Mouse (Mus musculus) neural tube, embryonic 13.5 days (tissue): ENCODE data around the gene Olfr111. TPM values are rescaled to one million over a fixed set of nuclear protein-coding genes. Genes with fewer than 3 reads are reported as not detected.
"Not testable (repeated sequence)": the region's sequence is repeated elsewhere in the genome, so short reads cannot be mapped to it uniquely, and the experiment has no call there.

Experiments
- ATAC-seq: fragments of 200-750 bp; cut with Nextera tagmentation; 2 replicates; pipeline ENCODE4 v1.8.0; 2017; ENCODE audit warnings: low read depth, mild to moderate bottlenecking, moderate TSS enrichment, moderate library complexity
- H3K27ac ChIP-seq: fragments of 300-500 bp; sonication (generic); replicated peaks from 2 replicates; pipeline ENCODE4 v1.5.1; 2015; ENCODE audit warnings: moderate library complexity, mild to moderate bottlenecking, inconsistent platforms
- H3K27me3 ChIP-seq: fragments of 300-500 bp; sonication (generic); 2 replicates; pipeline ENCODE4 v1.6.1; 2015; ENCODE audit warnings: mild to moderate bottlenecking, inconsistent platforms
- H3K36me3 ChIP-seq: fragments of 300-500 bp; sonication (generic); 2 replicates; pipeline ENCODE4 v1.6.1; 2015; ENCODE audit warnings: mild to moderate bottlenecking, inconsistent platforms
- H3K4me1 ChIP-seq: fragments of 300-500 bp; sonication (generic); replicated peaks from 2 replicates; pipeline ENCODE4 v1.6.1; 2015; ENCODE audit warnings: inconsistent platforms
- H3K4me2 ChIP-seq: fragments of 300-500 bp; sonication (generic); 2 replicates; pipeline ENCODE4 v1.6.1; 2015; ENCODE audit warnings: inconsistent platforms, mild to moderate bottlenecking, moderate library complexity
- H3K4me3 ChIP-seq: fragments of 300-500 bp; sonication (generic); 2 replicates; pipeline ENCODE4 v1.5.1; 2015; ENCODE audit warnings: mild to moderate bottlenecking, inconsistent platforms
- H3K9ac ChIP-seq: fragments of 300-500 bp; sonication (generic); 2 replicates; pipeline ENCODE4 v1.6.1; 2015; ENCODE audit warnings: moderate library complexity, mild to moderate bottlenecking, inconsistent platforms
- H3K9me3 ChIP-seq: fragments of 300-500 bp; sonication (generic); 2 replicates; pipeline ENCODE4 v1.6.1; 2016; ENCODE audit warnings: inconsistent platforms
- WGBS: fragments of 180-500 bp; shearing (Covaris S2); methylation state at CpG from one replicate; pipeline ENCODE4 v1.1.7; 2015; 5-methylcytosine and 5-hydroxymethylcytosine counted together
- polyA plus RNA-seq: library from polyadenylated mRNA; unstranded; fragments of >200 nt; fragmentation: Nextera tagmentation; extraction: Ambion mirVana; gene quantifications from 2 replicates; pipeline ENCODE4 v1.2.1, GENCODE M21; 2015

Olfr111 gene
- not detected in 2 replicates for polyA plus RNA-seq

DNA sequence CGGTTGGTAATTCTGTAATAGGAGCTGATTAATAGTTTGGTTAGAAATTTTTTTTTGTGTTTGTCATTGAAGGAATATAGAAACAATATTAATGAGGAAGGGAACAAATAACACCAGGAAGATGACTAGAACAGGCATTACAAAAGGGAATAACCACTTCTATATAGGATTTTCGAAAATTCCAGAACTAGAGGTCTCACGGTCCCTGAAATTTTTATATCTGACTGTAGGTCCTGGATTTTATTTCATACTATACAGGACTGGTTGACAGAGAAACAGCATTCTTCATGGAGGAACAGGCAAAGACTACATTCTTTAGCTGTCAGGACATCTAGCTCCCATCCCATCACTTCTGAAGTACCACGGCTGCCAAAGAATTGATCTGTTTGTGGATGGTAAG, at the start of gene Olfr111:
Gene Olfr111 (plus strand): TSS at position 301 of the 400 bp plus-strand sequence.
- ATAC-seq = no peak
- 88% methylated on average over 4 of the region's 4 CpGs for WGBS
- no peak within 1 kb of the TSS for H3K4me3 ChIP-seq

DNA sequence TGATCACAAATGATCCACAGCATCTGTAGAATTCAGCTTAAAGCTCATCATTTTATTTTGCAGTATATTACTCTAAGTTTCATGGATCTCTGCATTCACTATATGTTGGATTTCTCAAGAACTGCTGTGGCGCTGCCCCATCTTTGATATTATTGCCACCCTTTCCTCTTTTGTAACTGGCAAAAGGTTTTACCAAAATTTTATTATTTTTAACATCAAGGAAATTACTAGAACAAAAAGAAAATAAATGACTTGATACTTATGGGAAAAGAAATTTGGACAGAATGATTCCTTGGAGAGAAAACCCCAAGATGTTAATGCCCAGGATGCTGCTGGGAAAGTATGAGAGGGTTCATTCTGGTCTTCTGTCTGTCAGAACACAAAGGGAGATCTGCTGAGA, 49.2 kb upstream of the Olfr111 start, which contains the start of gene Olfr109:
Gene Olfr109 (plus strand): TSS at position 301 of the 400 bp plus-strand sequence.
- no peak within 1 kb of the TSS for H3K4me3 ChIP-seq
- no peak within 1 kb of the TSS for H3K4me2 ChIP-seq
- H3K27me3 ChIP-seq = no peaks in the 10 kb centered on the region
- H3K36me3 ChIP-seq = no peaks in the 10 kb centered on the region
- no peak within 1 kb of the TSS for H3K9ac ChIP-seq
- no peak for ATAC-seq
- no peaks in the 10 kb centered on the region for H3K4me1 ChIP-seq
- 94% methylated on average over 1 of the region's 1 CpGs for WGBS
- no peaks in the 10 kb centered on the region for H3K9me3 ChIP-seq
- H3K27ac ChIP-seq = no peak within 1 kb of the TSS

More for the DNA sequence above, at the start of gene Olfr111:
- H3K9ac ChIP-seq = no peak within 1 kb of the TSS
- H3K4me2 ChIP-seq = no peak within 1 kb of the TSS
- no peaks in the 10 kb centered on the region for H3K36me3 ChIP-seq
- no peaks in the 10 kb centered on the region for H3K4me1 ChIP-seq
- H3K9me3 ChIP-seq = no peaks in the 10 kb centered on the region
- H3K27ac ChIP-seq = no peak within 1 kb of the TSS
- no peaks in the 10 kb centered on the region for H3K27me3 ChIP-seq

DNA sequence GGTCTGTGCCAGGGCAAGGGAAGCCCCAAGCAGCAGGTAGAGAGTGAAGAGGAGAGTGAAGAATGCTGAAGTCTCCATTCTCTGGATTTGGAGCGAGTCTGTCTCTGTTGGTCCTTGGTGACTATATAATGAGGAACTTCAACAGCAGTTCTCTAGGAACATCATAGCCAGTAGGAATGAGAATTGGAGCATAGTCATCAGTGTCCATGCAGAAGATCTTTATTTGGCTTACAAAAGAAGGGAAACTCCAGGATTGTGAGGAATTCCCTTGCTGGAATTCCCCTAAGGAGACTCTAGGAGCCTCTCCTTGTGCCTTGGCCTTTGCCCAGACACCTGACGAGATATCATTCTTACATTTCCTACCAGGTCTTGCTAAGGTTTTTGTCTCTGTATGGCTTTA, 24.4 kb upstream of the Olfr111 start, which contains the start of gene H2-M2:
Gene H2-M2 (minus strand): TSS at position 101 of the 400 bp plus-strand sequence.
- H3K9ac ChIP-seq = no peak within 1 kb of the TSS
- ATAC-seq = no peak
- no peak within 1 kb of the TSS for H3K27ac ChIP-seq
- H3K36me3 ChIP-seq = no peaks in the 10 kb centered on the region
- H3K27me3 ChIP-seq = no peaks in the 10 kb centered on the region
- WGBS = 84% methylated on average over 2 of the region's 2 CpGs
- no peak within 1 kb of the TSS for H3K4me3 ChIP-seq
- no peaks in the 10 kb centered on the region for H3K9me3 ChIP-seq
- H3K4me1 ChIP-seq = no peaks in the 10 kb centered on the region
- no peak within 1 kb of the TSS for H3K4me2 ChIP-seq

DNA sequence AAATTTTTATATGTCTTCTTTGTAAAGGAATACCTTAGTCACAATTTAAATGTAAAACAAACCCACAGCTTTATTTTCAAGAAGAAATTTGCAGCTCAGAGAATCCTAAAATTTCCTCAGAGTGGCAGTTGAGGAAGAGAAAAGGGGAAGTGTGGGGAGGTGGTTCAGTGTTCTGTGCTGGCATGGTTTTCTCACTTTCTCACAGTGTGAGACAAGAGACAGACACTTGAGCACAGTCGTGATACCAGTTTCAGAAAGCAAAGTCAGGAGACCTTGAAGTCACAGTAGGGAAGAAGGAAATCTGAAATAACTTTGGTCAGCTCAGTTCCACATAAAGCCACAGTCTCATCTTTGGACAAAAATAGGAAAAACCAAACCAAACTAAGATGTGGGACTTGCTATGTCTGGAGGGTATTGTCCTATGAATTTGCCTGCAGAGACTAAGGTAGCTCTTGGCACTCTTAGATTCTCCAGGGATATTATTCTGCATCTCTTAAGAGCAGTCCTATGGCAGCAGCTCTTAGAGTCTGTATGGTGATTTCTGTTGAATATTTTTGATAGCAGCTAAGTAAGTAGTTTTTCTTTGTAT, 15.8 kb upstream of the Olfr111 start, which contains the start of gene Olfr110:
Gene Olfr110 (plus strand): TSS at position 539 of the 589 bp plus-strand sequence.
- Histone ChIP-seq H3K27ac (no peak within 1 kb of the TSS), H3K9me3 (no peaks in the 10 kb centered on the region), H3K4me1 (no peaks in the 10 kb centered on the region), H3K27me3 (no peaks in the 10 kb centered on the region), H3K36me3 (no peaks in the 10 kb centered on the region), H3K9ac (no peak within 1 kb of the TSS), H3K4me3 (no peak within 1 kb of the TSS), H3K4me2 (no peak within 1 kb of the TSS)
- 59% methylated on average over 1 of the region's 1 CpGs for WGBS
- ATAC-seq = no peak

DNA sequence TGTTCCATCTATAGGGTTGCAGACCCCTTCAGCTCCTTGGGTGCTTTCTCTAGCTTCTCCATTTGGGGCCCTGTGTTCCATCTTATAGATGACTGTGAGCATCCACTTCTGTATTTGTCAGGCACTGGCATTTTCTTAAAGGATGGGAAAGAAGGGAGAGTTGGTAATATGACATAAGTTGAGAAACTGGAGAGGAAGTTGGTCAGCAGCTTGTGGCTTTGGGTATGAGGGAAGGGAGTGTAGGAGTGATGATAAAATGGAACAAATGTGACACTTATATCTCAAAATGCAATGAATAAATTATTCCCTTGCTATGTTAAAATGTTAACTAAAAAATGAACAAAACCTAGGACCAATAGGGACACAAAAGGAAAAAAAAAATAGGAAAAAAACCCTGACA, 16.8 kb downstream of the Olfr111 start:
- H3K27ac ChIP-seq, H3K4me3 ChIP-seq: not testable (repeated sequence)

DNA sequence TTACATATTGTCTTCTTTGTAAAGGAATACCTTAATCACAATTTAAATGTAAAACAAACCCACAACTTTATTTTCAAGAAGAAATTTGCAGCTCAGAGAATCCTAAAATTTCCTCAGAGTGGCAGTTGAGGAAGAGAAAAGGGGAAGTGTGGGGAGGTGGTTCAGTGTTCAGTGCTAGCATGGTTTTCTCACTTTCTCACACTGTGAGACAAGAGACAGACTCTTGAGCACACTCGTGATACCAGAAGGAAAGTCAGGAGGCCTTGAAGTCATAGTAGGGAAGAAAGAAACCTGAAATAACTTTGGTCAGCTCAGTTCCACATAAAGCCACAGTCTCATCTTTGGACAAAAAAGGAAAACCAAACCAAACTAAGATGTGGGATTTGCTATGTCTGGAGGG, 17.6 kb downstream of the Olfr111 start:
- H3K4me3 ChIP-seq, H3K4me2 ChIP-seq, H3K4me1 ChIP-seq, H3K27ac ChIP-seq, H3K36me3 ChIP-seq, H3K9me3 ChIP-seq, H3K9ac ChIP-seq, ATAC-seq, H3K27me3 ChIP-seq: not testable (repeated sequence)
- 88% methylated on average over 1 of the region's 1 CpGs for WGBS

More for the DNA sequence above, 16.8 kb downstream of the Olfr111 start:
- not testable (repeated sequence) for H3K9ac ChIP-seq, H3K36me3 ChIP-seq, H3K4me2 ChIP-seq, H3K9me3 ChIP-seq, H3K4me1 ChIP-seq, ATAC-seq, H3K27me3 ChIP-seq

DNA sequence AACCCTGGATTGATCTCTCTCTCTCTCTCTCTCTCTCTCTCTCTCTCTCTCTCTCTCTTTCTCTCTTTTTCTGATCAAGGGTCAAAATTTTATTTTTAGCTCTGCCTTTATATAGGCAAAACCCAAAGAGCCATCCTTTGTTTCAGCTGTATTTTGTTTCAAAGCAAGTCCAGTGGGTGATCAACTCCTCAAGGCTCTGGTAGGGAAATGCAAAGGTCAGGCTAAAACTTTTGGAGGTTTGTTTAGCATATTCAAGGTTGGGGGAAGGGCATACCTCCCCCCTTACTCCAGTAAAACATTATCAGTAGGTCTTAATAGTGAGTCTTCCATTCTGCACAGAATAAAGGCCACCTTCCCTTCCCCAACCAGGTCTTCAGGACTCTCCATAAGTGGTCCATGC, 27.3 kb downstream of the Olfr111 start:
- Histone ChIP-seq H3K27me3 (no peaks in the 10 kb centered on the region), H3K4me2 (no peak overlapping the region), H3K4me3 (no peak overlapping the region), H3K9ac (no peak overlapping the region), H3K27ac (no peak overlapping the region), H3K36me3 (no peaks in the 10 kb centered on the region), H3K4me1 (no peaks in the 10 kb centered on the region), H3K9me3 (no peaks in the 10 kb centered on the region)
- ATAC-seq = no peak

DNA sequence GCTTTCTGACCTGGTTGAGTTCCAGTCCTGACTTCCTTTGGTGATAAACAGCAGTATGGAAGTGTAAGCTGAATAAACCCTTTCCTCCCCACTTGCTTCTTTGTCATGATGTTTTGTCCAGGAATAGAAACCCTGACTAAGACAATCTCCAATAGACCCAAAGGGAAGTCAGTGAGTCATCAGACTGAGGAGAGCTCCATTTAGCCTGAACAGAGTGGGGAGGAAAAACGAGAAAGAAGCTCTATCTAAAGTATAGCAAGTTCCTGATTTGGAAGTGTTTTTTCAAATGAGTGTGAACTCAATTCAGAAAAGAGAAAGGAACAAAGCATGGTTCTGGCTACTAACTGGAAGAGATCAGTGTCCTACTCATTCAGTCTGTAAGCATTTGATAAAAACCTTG, 30.6 kb downstream of the Olfr111 start:
- not testable (repeated sequence) for H3K4me2 ChIP-seq, ATAC-seq, H3K27me3 ChIP-seq, H3K9me3 ChIP-seq, H3K4me3 ChIP-seq, H3K9ac ChIP-seq, H3K36me3 ChIP-seq, H3K27ac ChIP-seq, H3K4me1 ChIP-seq
- 68% methylated on average over 1 of the region's 1 CpGs for WGBS

DNA sequence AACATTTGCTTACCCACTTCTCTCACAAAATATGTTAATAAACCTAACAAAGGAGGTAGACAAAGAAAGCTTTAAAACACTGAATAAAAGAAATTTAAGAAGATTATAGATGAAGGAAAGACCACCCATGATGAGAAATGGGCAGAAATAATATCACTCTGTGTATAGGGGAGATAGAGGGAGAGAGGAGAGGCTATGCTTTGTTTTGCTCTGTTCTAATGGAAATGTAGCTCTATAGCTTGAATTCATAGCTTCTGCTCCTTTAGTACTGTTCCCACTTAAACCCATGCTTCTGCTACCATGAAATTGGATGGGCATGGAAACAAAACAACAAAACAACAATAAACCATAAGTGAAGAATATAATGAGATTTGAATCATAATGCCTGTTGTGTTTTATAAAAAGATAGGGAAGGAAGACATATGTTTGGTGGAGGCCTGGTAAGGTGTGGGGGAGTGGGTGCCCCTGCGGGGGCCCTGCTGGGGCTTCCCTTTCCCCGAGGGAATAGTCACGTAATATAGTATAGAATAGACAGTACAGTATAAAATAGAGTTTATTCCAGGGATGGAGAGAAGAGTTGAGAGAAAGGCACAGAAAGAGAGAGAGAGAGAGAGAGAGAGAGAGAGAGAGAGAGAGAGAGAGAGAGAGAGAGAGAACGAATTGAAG, 33.8 kb downstream of the Olfr111 start:
- 59% methylated on average over 4 of the region's 4 CpGs for WGBS
- Histone ChIP-seq H3K9me3 (no peaks in the 10 kb centered on the region), H3K36me3 (no peaks in the 10 kb centered on the region), H3K27me3 (no peaks in the 10 kb centered on the region), H3K4me3 (no peak overlapping the region), H3K9ac (no peak overlapping the region), H3K27ac (no peak overlapping the region), H3K4me1 (no peaks in the 10 kb centered on the region), H3K4me2 (no peak overlapping the region)
- ATAC-seq = no peak

DNA sequence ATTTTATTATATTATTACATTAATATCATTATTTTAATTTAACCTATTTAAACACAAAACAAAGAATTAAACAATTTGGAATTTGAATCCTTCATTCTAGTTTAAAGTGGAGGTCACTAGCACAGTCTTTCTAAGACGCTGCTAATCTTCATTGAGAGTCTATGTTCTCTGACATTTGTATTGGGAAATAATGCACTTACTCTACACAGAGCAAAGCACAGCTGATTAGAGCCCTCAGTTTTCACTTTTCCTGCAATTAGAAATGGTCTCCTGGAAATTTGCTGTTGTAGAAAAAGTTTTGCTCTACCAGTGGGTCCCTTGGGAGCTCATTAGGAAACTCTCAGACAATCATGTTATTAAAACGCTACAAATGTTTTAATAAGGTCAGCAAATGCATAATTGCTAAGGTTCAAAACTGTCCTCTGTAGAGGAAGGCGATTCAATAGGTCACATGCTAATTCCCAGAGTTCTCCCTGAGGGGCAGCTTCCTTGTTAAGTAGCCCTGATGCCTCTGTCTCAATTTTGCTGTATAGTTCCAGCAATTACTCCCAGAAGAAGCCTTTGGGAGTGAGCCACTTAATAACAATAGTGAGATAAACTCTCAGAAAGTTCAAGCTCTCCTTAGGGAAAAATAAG, 36.1 kb downstream of the Olfr111 start:
- no peaks in the 10 kb centered on the region for H3K4me1 ChIP-seq
- H3K4me3 ChIP-seq = no peak overlapping the region
- no peaks in the 10 kb centered on the region for H3K27me3 ChIP-seq
- no peak overlapping the region for H3K27ac ChIP-seq
- no peak overlapping the region for H3K4me2 ChIP-seq
- WGBS = 73% methylated on average over 3 of the region's 3 CpGs
- no peak overlapping the region for H3K9ac ChIP-seq
- H3K36me3 ChIP-seq = no peaks in the 10 kb centered on the region
- H3K9me3 ChIP-seq = no peaks in the 10 kb centered on the region
- no peak for ATAC-seq

DNA sequence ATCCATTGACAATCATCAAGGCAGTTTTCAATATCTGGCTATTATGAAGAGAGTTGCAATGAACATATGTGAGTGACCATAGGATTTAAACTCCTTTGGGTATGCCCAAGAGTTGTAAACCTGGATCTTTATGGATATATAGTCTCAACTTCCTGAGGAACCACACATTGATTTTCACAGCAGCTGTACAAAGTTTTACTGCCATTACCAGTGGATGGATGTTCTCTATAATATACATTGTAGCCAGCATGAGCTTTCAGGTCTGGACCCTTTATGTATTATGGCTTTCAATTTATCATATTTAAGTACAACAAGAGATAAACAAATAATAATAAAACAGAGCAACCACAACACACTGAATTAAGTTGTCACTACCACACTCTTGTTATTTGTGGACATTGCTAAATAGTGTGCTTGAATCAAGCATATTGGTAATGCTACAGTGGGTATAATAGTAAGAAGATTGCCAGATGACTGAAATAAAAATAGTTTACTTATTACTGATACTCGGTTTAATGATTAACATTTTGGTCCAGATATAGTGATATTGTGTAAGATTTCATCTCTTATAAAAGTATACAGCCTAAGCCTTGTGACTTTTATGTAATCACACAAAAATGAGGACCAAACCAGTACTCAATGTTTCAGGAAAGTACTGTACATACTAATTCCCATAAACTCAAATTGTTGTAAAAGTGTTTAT, 51.2 kb downstream of the Olfr111 start:
- no peaks in the 10 kb centered on the region for H3K9me3 ChIP-seq
- H3K27me3 ChIP-seq = no peaks in the 10 kb centered on the region
- 64% methylated on average over 1 of the region's 1 CpGs for WGBS
- no peak overlapping the region for H3K4me2 ChIP-seq
- no peak for ATAC-seq
- no peak overlapping the region for H3K27ac ChIP-seq
- no peaks in the 10 kb centered on the region for H3K36me3 ChIP-seq
- H3K9ac ChIP-seq = no peak overlapping the region
- no peak overlapping the region for H3K4me3 ChIP-seq
- no peaks in the 10 kb centered on the region for H3K4me1 ChIP-seq

DNA sequence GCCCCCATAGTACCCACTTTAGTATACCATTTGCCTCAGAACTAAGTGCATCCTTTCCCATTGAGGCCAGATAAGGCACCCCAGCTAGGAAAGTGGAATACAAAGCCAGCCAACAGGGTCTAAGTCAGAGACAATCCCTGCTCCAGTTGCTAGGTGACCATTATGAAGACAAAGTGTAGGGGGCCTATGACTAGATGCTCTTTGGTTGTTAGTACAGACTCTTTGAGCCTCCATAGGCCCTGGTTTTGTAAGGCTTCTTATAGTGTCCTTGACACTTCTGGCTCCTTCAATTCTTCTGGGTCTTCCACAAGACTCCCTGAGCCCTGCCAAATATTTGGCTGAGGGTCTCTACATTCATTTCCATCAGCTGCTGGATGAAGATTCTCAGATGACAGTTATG, 61.5 kb downstream of the Olfr111 start, which contains the start of gene Olfr112:
Gene Olfr112 (minus strand): TSS at position 101 of the 400 bp plus-strand sequence.
- H3K27ac ChIP-seq = no peak within 1 kb of the TSS
- H3K9ac ChIP-seq = no peak within 1 kb of the TSS
- no peak for ATAC-seq
- H3K9me3 ChIP-seq = no peaks in the 10 kb centered on the region
- H3K27me3 ChIP-seq = no peaks in the 10 kb centered on the region
- H3K4me1 ChIP-seq = no peaks in the 10 kb centered on the region
- H3K4me2 ChIP-seq = no peak within 1 kb of the TSS
- no peak within 1 kb of the TSS for H3K4me3 ChIP-seq
- no peaks in the 10 kb centered on the region for H3K36me3 ChIP-seq
